Mouse (Mus musculus): ENCODE data around the gene Ddx10. TPM values are rescaled to one million over a fixed set of nuclear protein-coding genes. Genes with fewer than 3 reads are reported as not detected.

The Ddx10 gene
- 20.3 and 21.8 TPM in 2 replicates for polyA plus RNA-seq (2016; fragmentation: Nextera tagmentation; extraction: Ambion mirVana)

- Histone ChIP-seq H3K4me3 (peak within 1 kb of the TSS; percentile 81), H3K9ac (peak within 1 kb of the TSS; percentile 85), H3K4me1 (replicated peaks) (peaks cover 7% of the 10 kb centered on the region), H3K36me3 (no peaks in the 10 kb centered on the region), H3K9me3 (replicated peaks) (no peaks in the 10 kb centered on the region), H3K27me3 (replicated peaks) (no peaks in the 10 kb centered on the region), H3K4me2 (peak within 1 kb of the TSS; percentile 80), H3K27ac (ENCODE audit: poor library complexity, severe bottlenecking) (no peak within 1 kb of the TSS)
- 0% methylated on average over 35 of the region's 35 CpGs for WGBS
- peak; percentile 98 for ATAC-seq (ENCODE audit: insufficient number of reproducible peaks, low FRiP score)
Observed at GRCm38 (mm10) chr9:53247953-53248397, at the start of gene Ddx10. Gene Ddx10, minus strand, starts transcription at chr9:53248053.

DNA sequence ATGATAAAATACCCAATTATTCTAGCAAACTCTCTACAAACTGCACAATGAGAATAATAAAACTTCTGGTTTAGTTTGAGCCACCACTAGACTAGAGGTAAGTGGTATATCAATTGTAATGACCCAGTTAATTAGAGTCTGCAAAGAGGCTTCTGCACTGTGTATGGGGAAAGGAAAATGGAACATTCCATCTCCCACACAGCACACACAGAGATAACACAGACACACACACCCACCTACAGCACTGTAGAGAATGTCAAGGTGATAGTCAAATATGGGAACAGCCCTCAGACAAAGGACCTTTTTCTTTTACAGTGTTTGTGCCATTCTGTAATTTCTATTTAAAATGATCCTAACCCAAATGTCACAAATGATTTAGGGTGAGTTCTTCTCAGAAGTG lies 45.0 kb upstream of the Ddx10 start:
- ATAC-seq (ENCODE audit: insufficient number of reproducible peaks, low FRiP score), result no peak
- H3K4me2 ChIP-seq, result no peak overlapping the region
- no peaks in the 10 kb centered on the region for H3K9me3 ChIP-seq (replicated peaks)
- H3K27ac ChIP-seq (ENCODE audit: poor library complexity, severe bottlenecking), result no peak overlapping the region
- H3K9ac ChIP-seq, result no peak overlapping the region
- no peak overlapping the region for H3K4me3 ChIP-seq
- H3K4me1 ChIP-seq (replicated peaks), result no peaks in the 10 kb centered on the region
- no peaks in the 10 kb centered on the region for H3K27me3 ChIP-seq (replicated peaks)
- no peaks in the 10 kb centered on the region for H3K36me3 ChIP-seq

DNA sequence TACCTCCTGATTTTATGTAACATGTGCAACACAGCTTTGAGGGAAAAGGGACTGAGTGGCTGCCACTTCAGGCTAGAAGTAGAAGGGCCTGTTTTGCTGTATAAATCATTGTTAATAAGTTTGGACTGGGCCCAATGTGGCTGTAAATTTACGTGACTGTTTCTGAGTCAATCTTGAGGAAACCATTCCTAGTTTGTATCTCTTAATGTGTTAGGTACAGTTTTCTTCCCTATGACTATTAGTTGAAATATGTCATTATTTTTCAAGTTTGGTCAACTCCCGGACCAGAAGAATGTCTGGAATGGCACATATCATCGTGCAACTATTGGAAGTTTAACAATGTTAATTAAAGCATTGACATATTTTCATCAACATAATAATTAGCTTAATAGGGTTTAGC lies 42.2 kb upstream of the Ddx10 start:
- Histone ChIP-seq H3K4me3 (no peak overlapping the region), H3K9ac (no peak overlapping the region), H3K4me1 (replicated peaks) (no peaks in the 10 kb centered on the region), H3K36me3 (no peaks in the 10 kb centered on the region), H3K4me2 (no peak overlapping the region), H3K27ac (ENCODE audit: poor library complexity, severe bottlenecking) (no peak overlapping the region), H3K27me3 (replicated peaks) (no peaks in the 10 kb centered on the region), H3K9me3 (replicated peaks) (no peaks in the 10 kb centered on the region)
- 73% methylated on average over 3 of the region's 3 CpGs for WGBS
- ATAC-seq (ENCODE audit: insufficient number of reproducible peaks, low FRiP score), result no peak

DNA sequence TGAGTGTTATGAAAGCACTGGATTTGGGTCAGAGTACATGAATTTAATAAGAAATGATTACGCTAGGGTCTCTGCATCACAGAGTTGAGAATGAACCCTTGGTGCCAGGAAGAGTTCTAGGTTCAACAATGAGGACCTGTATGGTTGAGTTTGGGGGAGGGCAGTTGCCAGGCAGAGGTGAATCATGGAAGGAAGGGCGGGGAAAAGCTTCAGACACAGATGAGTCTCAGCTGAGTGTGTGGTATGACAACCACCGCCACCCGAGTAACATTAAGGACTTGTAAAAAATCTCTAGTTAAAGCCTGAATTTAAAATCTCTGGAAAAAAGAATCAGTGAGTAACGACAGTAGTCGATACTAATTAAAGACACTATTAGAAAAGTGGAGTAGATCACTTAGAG lies 38.9 kb upstream of the Ddx10 start:
- Histone ChIP-seq H3K27me3 (replicated peaks) (no peaks in the 10 kb centered on the region), H3K27ac (ENCODE audit: poor library complexity, severe bottlenecking) (no peak overlapping the region), H3K9me3 (replicated peaks) (no peaks in the 10 kb centered on the region), H3K9ac (no peak overlapping the region), H3K36me3 (no peaks in the 10 kb centered on the region), H3K4me2 (no peak overlapping the region), H3K4me1 (replicated peaks) (no peaks in the 10 kb centered on the region), H3K4me3 (no peak overlapping the region)
- no peak for ATAC-seq (ENCODE audit: insufficient number of reproducible peaks, low FRiP score)
- WGBS, result 74% methylated on average over 6 of the region's 6 CpGs

DNA sequence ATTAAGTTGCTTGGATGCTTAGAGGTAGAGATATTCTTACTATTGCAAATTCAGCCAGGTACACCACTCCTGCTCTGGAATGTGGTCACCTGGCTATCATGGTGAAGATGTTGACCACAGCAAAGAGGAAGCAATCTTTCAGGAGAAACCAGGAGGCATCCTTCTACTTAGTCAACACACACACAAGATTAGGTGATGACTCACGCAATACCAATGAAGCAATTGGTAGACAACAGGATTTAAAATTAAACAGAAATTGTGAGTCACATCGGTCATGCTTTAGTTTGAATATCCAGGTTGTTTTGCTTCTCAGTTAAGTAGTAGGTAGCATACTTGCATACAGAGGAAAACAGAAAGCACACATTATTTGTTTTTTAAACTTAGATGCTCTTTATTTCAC lies 31.1 kb upstream of the Ddx10 start:
- Histone ChIP-seq H3K4me2 (no peak overlapping the region), H3K36me3 (no peaks in the 10 kb centered on the region), H3K27me3 (replicated peaks) (no peaks in the 10 kb centered on the region), H3K27ac (ENCODE audit: poor library complexity, severe bottlenecking) (no peak overlapping the region), H3K4me1 (replicated peaks) (no peaks in the 10 kb centered on the region), H3K4me3 (no peak overlapping the region), H3K9ac (no peak overlapping the region), H3K9me3 (replicated peaks) (no peaks in the 10 kb centered on the region)
- ATAC-seq (ENCODE audit: insufficient number of reproducible peaks, low FRiP score), result no peak
- 90% methylated on average over 2 of the region's 2 CpGs for WGBS

GRCm38 (mm10) chr9:53276381-53276780 lies 28.5 kb upstream of the Ddx10 start:
- Histone ChIP-seq H3K36me3 (no peaks in the 10 kb centered on the region), H3K27me3 (replicated peaks) (no peaks in the 10 kb centered on the region), H3K9ac (no peak overlapping the region), H3K9me3 (replicated peaks) (no peaks in the 10 kb centered on the region), H3K27ac (ENCODE audit: poor library complexity, severe bottlenecking) (no peak overlapping the region), H3K4me1 (replicated peaks) (no peaks in the 10 kb centered on the region), H3K4me3 (no peak overlapping the region), H3K4me2 (no peak overlapping the region)
- ATAC-seq (ENCODE audit: insufficient number of reproducible peaks, low FRiP score), result no peak
- WGBS, result 77% methylated on average over 1 of the region's 1 CpGs

DNA sequence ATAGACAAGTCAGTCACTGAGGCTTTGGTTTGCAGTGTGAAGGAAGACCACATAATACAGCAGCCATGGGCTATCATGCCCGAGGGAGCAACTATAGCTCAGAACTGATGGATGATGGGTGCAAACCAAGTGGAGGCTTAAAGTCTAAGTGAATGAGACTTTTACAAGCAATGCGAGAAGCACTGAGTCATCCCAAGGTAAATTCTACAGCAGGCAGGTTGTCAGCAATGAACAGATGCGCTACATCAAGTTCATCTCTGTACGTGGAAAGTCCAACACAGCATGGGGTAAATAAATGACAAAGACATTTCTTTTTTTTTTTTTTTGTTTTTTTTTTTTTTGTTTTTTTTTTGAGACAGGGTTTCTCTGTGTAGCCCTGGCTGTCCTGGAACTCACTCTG lies 24.9 kb upstream of the Ddx10 start:
- H3K36me3 ChIP-seq, result no peaks in the 10 kb centered on the region
- no peaks in the 10 kb centered on the region for H3K27me3 ChIP-seq (replicated peaks)
- peaks cover 6% of the 10 kb centered on the region; the same call in 1 of the 2 replicates for H3K4me1 ChIP-seq (replicated peaks)
- H3K4me3 ChIP-seq, result no peak overlapping the region
- 83% methylated on average over 4 of the region's 4 CpGs for WGBS
- no peak overlapping the region for H3K9ac ChIP-seq
- ATAC-seq (ENCODE audit: insufficient number of reproducible peaks, low FRiP score), result no peak
- no peak overlapping the region for H3K27ac ChIP-seq (ENCODE audit: poor library complexity, severe bottlenecking)
- H3K4me2 ChIP-seq, result no peak overlapping the region
- no peaks in the 10 kb centered on the region for H3K9me3 ChIP-seq (replicated peaks)

- H3K36me3 ChIP-seq, result no peaks in the 10 kb centered on the region
- no peak overlapping the region for H3K4me3 ChIP-seq
- 60% methylated on average over 5 of the region's 5 CpGs for WGBS
- H3K27ac ChIP-seq (ENCODE audit: poor library complexity, severe bottlenecking), result no peak overlapping the region
- H3K4me1 ChIP-seq (replicated peaks), result peaks cover 6% of the 10 kb centered on the region; the same call in 1 of the 2 replicates
- ATAC-seq (ENCODE audit: insufficient number of reproducible peaks, low FRiP score), result no peak
- no peak overlapping the region for H3K9ac ChIP-seq
- no peaks in the 10 kb centered on the region for H3K9me3 ChIP-seq (replicated peaks)
- H3K4me2 ChIP-seq, result no peak overlapping the region
- no peaks in the 10 kb centered on the region for H3K27me3 ChIP-seq (replicated peaks)
Observed at GRCm38 (mm10) chr9:53272207-53272606, 24.4 kb upstream of the Ddx10 start.

GRCm38 (mm10) chr9:53271281-53272022 lies 23.6 kb upstream of the Ddx10 start:
- H3K9ac ChIP-seq, result no peak overlapping the region
- H3K9me3 ChIP-seq (replicated peaks), result no peaks in the 10 kb centered on the region
- no peak overlapping the region for H3K4me2 ChIP-seq
- no peaks in the 10 kb centered on the region for H3K36me3 ChIP-seq
- no peaks in the 10 kb centered on the region for H3K27me3 ChIP-seq (replicated peaks)
- H3K4me3 ChIP-seq, result no peak overlapping the region
- H3K27ac ChIP-seq (ENCODE audit: poor library complexity, severe bottlenecking), result no peak overlapping the region
- no peak for ATAC-seq (ENCODE audit: insufficient number of reproducible peaks, low FRiP score)
- 62% methylated on average over 5 of the region's 5 CpGs for WGBS
- H3K4me1 ChIP-seq (replicated peaks), result peaks cover 6% of the 10 kb centered on the region; the same call in 1 of the 2 replicates

- no peak for ATAC-seq (ENCODE audit: insufficient number of reproducible peaks, low FRiP score)
Observed at GRCm38 (mm10) chr9:53269466-53269755, 21.6 kb upstream of the Ddx10 start.

GRCm38 (mm10) chr9:53268731-53269465 lies 21.0 kb upstream of the Ddx10 start:
- Histone ChIP-seq H3K4me3 (no peak overlapping the region), H3K9ac (no peak overlapping the region), H3K4me1 (replicated peaks) (peaks cover 13% of the 10 kb centered on the region), H3K27me3 (replicated peaks) (no peaks in the 10 kb centered on the region), H3K9me3 (replicated peaks) (no peaks in the 10 kb centered on the region), H3K36me3 (no peaks in the 10 kb centered on the region), H3K27ac (ENCODE audit: poor library complexity, severe bottlenecking) (no peak overlapping the region), H3K4me2 (no peak overlapping the region)
- ATAC-seq (ENCODE audit: insufficient number of reproducible peaks, low FRiP score), result no peak
- WGBS, result 68% methylated on average over 5 of the region's 5 CpGs

More at GRCm38 (mm10) chr9:53269466-53269755, 21.6 kb upstream of the Ddx10 start:
- Histone ChIP-seq H3K4me3 (no peak overlapping the region), H3K4me1 (replicated peaks) (peaks cover 9% of the 10 kb centered on the region), H3K27me3 (replicated peaks) (no peaks in the 10 kb centered on the region), H3K27ac (ENCODE audit: poor library complexity, severe bottlenecking) (no peak overlapping the region), H3K36me3 (no peaks in the 10 kb centered on the region), H3K9me3 (replicated peaks) (no peaks in the 10 kb centered on the region), H3K4me2 (no peak overlapping the region), H3K9ac (no peak overlapping the region)
- WGBS, result 85% methylated on average over 5 of the region's 5 CpGs

Data from heart, embryonic 12.5 days (tissue).